Mouse (Mus musculus): ENCODE measurements around the gene Rbfox2.

- TF ChIP-seq CTCF (conservative IDR thresholded peaks at IDR 0.05; ENCODE audit: insufficient read depth, insufficient read length, low read depth, low read length) (no peak), POLR2A (IDR thresholded peaks at IDR 0.05; ENCODE audit: low read depth, low read length) (no peak)
Observed at GRCm38 (mm10) chr15:77122208-77122607, 184.6 kb downstream of the Rbfox2 start.
